Mouse (Mus musculus): ENCODE measurements around the gene Gm10663. TPM values are rescaled to one million over a fixed set of nuclear protein-coding genes. Genes with fewer than 3 reads are reported as not detected.
A peak's percentile ranks its signal among the peaks of the same experiment; 100 is the strongest.

Gm10663 gene
- total RNA-seq (2021): not detected
- long read RNA-seq, experiment 1: 0 reads
- long read RNA-seq, experiment 2: 0 reads

DNA sequence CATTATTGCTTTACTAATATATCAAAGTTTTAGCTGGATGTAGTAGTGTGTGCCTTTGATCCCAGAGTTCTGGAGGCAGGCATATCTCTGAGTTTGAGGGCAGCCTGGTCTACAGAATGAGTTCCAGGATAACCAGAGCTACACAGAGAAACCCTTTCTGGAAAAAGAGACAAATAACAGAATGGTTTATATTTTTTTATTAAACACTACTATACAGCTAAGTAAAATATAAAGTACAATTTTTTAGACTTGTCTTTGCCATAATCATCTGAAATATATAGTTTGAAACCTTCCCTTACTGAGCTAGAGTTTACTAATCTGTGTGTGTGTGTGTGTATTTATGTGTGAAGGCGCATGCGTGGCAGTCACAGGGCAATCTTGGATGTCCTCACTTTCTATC lies at the start of gene Gm10663:
Gene Gm10663, plus strand, starts transcription at position 301 of the 400 bp plus-strand sequence.
- DNase-seq (ENCODE audit: low spot score in 2 of 2): no peak
- intact Hi-C loops (cut with DNase I): no loop called here

DNA sequence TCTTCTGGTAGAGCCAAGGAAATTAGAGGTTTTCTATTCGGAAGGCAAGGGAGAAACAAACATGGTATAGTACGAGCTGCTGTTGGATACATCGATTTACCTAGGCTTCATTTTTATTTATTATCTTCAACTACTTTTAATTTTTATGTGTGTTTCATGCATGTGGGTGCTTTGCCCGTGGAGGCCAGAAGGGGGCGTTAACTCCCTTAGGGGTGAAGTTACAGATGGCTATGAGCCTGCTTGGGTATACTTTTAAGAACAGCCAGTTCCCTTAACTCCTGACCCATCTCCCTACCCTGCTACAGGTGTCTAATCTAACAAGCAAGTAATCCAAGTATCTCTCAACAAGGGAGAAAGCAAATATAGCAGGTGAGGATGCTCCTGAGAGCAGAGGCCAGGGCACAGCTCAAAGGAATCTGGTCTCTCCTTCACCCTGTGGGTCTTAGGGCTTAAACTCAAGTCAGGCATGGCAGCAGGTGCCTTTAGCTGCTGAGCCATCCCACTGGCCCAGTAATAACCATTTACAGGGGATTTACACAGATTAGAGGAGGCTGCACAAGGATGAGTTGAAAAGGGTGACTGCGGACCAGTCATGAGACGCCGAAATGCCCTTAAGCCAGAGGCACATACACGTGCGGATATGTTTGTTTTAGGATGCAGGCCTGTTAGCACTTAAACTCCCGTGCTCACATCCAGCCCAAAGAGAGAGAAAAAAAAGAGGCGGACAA lies 45.7 kb upstream of the Gm10663 start:
- intact Hi-C loops (cut with DNase I): no loop called here
- no peak for DNase-seq (ENCODE audit: low spot score in 2 of 2)

DNA sequence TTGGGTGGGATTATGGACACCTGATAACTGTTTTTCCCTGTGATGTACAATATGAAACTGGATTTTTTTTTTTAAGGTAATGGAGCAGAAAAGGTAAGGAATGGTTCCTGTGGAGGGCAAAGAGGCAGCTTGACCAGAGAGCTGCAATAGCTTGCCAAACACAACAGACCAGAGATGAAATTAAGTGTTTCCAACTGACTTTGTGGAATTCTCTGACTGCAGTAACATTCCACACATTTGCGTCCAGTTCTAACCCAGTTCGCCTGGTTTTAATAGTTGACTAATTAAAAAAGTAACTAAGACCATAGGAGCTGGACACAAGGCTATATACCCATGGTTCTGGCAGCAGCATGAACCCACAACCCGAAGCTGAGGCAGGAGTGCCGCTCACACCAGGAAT lies 45.1 kb upstream of the Gm10663 start:
- no peak for DNase-seq (ENCODE audit: low spot score in 2 of 2)
- intact Hi-C loops (cut with DNase I): no loop called here

DNA sequence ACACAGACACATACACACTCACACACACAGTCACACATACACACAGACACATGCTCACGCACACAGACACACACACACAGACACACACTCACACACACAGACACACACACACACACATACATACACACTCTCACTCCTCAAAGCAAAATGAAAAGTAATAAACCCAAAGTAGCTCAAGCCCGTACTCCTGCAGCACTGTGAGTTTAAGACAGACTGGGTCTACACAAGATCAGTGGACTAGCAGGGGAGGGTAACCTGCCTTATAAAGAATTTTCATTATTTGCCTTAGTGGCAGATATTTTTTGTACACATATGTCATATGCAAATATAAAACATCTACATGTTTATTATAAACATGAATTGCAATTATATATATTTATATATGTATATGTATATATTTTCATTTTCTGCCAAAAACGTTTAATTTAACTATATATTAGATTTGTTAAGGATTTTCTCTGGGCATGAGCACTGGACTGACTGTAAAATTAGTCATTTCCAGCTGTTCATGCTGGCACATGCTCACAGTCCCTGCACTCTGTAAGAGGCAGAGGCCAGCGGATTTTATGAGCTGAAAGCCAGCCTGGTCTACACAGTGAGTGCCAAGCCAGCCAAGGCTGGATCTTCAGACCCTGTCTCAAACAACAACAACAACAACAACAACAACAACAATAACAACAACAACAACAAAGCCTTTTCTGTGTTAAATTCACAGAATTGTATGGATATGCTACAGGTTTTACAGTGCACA lies 43.9 kb upstream of the Gm10663 start:
- intact Hi-C loops (cut with DNase I): no loop called here
- DNase-seq (ENCODE audit: low spot score in 2 of 2): no peak

DNA sequence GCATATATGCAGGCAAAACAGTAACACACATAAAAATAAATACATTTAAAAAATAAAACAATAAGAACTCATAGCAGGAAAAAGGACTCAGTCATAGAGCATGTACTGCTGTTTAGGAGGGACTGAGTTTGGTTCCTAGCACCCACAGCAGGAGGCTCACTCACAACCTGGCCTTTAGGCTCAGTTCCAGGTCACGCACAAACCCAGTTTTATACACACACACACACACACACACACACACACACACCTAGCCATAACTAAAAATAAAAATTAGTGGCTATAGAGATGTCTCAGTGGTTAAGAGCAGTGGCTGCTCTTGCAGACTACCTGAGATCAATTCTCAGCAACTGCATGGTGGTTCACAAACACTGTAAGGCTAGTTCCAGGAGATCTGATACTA lies 42.7 kb upstream of the Gm10663 start:
- intact Hi-C loops (cut with DNase I): no loop called here
- DNase-seq (ENCODE audit: low spot score in 2 of 2): no peak

DNA sequence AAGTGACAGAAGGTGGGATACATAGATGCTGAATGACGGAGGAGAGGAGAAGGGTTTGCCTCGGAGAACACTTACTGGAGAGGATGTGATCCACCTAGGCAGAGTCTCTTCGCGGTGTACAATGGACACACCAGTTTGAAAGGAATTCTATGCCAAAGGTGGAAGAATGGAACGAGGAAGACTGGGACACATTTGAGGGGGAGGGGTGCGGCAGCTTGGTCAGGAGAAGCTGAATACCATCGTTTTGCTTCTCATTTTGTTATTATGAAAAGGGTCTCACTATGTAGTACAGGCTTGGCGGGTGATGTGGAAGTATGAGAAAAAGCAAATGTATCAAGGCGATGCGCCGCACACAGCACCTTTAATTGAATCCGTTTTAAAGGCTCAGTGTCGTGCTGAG lies 41.8 kb upstream of the Gm10663 start:
- intact Hi-C loops (cut with DNase I): no loop called here
- DNase-seq (ENCODE audit: low spot score in 2 of 2): no peak

DNA sequence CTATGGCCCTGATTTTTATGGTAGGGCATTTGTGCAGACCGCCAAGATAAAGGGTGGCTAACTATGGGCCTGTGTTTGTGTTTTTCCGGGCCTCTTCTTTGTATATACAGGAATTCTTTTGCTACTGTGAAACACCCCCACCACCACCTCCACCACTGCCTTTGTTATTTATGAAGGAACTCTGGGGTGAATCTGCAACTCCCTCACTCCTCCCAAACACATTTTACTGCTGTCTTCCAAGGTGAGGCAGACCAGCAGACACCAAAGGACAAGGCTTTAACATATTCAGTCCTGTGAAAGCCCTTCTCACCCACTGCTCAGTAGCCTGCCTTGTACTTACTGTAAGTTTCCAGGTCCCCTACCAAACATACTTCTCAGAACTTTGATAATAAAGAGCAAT lies 40.7 kb upstream of the Gm10663 start:
- intact Hi-C loops (cut with DNase I): no loop called here
- DNase-seq (ENCODE audit: low spot score in 2 of 2): no peak

DNA sequence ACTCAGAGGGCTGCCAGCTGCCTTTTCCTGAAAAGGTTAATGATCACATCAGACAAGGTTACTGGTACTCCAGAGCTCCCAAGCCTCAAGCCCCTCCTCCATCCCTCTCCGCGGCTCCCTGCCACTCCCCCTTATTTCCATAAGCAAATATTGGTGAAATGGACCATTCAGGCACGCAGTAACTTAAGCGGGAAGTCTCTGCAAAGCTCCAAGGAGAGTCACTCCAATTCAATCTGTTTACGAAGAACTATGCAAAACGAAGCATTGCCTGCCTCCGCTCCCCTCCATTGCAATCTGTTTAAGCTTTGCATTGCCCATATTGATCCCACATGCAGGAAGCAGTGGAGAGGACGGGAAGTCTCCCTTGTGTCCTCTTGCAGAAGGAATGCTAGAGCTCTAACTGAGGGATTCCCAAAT lies 37.7 kb upstream of the Gm10663 start, which contains the start of gene Apela:
Gene Apela, minus strand, starts transcription at position 220 of the 417 bp plus-strand sequence.
- peak in 1 of 2 experiments; percentile 2 for DNase-seq (ENCODE audit: low spot score in 2 of 2)

DNA sequence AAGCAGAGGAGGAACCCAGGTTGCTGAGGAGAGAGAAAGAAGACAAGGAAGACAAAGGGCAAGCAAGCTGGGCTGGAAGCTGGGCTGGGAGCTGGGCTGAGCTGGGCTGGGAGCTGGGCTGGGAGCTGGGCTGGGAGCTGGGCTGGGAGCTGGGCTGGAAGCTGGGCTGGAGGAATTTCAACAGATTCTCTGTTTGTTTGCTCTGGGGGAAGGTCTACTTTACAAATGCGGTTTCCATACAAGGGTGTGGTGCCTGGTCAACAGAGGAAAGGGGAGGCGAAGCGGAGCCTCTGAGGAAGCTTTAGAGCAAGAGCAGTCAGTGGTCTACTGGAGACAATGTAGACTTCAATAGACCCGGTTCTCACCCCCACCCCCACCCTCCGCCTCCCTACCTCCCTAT lies 28.3 kb upstream of the Gm10663 start:
- no peak for DNase-seq (ENCODE audit: low spot score in 2 of 2)
- intact Hi-C loops (cut with DNase I): no loop called here

More for the DNA sequence above, 37.7 kb upstream of the Gm10663 start, which contains the start of gene Apela:
- intact Hi-C loops (cut with DNase I): no loop called here

DNA sequence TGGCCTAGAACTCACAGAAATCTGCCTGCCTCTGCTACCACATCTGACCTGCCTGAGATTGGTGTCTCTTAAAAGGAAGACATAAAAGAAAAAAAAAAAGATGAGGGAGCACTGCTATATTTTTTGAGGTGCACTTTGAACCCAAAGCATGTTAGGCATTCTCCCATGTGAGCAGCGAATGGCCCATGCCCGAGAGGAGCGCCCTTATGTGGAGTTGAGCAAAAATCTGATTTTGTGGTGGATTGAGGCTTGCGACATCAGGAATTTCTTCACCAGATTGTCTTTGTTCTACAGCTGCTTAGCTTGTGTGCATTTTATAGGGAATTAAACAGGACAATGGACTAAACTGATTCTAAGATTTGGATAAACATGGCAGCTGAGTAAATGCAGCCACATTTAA lies 27.6 kb upstream of the Gm10663 start:
- no peak for DNase-seq (ENCODE audit: low spot score in 2 of 2)
- intact Hi-C loops (cut with DNase I): no loop called here

DNA sequence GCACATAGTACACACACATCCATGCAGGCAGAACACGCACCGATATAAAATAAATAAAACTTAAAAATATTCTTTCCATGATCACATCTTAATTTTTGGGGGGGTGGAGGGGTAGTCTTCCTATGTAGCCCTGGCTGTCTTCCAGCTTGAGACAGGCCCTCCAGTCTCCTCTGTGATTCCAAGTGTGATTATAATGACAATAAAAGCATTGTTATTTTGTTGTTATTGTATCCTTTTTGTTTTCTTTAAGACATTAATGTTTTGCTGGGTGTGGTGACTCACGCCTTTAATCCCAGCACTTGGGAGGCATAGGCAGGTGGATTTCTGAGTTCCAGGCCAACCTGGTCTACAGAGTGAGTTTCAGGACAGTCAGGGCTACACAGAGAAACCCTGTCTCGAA lies 27.0 kb upstream of the Gm10663 start:
- intact Hi-C loops (cut with DNase I): no loop called here
- no peak for DNase-seq (ENCODE audit: low spot score in 2 of 2)

DNA sequence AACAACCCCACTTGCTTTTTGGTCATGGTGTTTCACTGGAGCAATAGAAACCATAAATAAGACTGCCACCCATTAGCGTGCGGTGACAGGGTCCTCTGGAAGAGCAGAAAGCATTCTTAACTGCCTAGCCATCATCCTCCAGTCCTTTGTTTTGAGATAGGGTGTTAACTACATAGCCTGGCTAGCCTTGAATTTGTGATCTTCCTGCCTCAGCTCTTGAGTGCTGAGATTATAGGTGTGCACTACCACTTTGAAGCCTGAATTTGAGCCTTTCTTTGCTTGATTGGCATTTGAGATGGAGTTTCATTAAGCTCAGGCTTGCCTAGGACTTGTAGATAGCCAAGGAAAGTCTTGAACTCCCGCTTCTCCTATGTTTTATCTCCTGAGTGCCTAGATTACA lies 21.3 kb upstream of the Gm10663 start:
- no peak for DNase-seq (ENCODE audit: low spot score in 2 of 2)
- intact Hi-C loops (cut with DNase I): no loop called here

DNA sequence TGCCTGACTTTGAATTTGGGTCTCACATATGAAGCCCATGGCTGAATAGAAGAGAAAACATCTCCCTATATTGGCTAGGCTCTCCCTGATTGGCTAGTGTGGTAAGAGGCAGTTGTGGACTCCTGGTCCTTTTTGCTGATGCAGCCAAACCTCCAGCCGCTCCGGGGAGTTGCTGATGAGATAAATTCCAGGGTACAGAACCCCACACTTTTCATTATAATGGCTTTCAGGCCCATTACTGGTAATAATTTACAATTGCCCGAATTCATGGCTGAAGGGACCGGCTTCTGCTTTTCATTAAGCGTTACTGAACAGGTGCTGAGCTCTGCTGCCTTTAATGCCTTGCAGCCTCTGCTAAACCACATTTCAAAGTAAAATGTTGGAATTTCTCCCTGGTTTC lies 20.9 kb upstream of the Gm10663 start:
- intact Hi-C loops (cut with DNase I): no loop called here
- DNase-seq (ENCODE audit: low spot score in 2 of 2): no peak

DNA sequence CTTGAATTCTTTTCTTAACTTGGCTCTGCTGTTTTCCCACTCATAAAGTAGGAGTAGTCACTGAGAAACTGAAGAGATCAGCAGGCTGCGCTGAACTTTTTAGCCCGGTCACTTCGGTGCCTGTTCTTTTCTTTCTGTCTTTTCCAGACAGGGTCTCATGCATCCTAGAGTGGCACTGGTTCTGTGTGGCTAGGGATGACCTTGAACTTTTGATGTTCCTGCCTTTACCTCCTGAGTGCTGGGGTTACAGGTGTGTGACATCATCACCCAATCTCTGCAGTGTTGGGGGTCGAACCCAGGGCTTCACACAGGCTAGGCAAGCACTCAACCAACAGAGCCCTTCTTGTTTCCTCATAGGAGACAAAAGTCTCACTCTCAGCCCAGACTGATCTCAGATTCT lies 18.1 kb upstream of the Gm10663 start:
- intact Hi-C loops (cut with DNase I): no loop called here

DNA sequence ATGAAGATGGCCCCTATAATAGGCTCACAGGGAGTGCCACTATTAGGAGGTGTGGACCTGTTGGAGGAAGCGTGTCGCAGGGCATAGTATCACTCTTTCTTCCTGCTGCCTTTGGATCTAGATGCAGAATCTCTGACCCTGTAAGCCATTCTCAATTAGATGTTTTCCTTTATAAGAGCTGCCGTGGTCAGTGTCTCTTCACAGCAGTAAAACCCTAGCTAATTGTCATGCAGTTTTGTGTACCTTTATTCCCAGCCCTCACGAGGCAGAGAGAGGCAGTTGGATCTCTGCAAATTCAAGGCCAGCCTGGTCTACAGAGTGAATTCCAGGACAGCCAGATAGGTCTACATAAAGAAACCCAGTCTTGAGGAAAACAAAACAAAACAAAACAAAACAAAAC lies 12.6 kb upstream of the Gm10663 start:
- intact Hi-C loops (cut with DNase I): no loop called here
- no peak for DNase-seq (ENCODE audit: low spot score in 2 of 2)

More for the DNA sequence above, 18.1 kb upstream of the Gm10663 start:
- no peak for DNase-seq (ENCODE audit: low spot score in 2 of 2)

DNA sequence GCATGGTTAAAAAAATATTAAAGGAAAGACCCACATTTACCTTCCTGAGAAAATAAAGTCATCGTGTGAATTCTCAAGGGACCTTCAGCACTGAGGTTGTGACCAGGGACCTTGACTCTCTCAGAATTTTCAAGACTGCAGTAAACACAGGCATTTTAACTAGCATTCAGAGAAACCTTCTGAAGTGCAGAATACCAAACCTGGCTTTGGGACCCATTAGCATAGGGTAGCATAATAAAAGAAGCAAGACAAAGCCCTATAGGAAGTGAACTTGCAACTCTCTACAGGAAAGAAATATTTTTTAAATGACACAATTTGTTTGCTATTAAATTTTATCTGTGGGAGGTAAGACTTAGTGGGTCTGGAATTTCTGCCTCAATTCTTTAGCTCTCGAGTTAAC lies 10.8 kb upstream of the Gm10663 start:
- intact Hi-C loops (cut with DNase I): no loop called here
- no peak for DNase-seq (ENCODE audit: low spot score in 2 of 2)

DNA sequence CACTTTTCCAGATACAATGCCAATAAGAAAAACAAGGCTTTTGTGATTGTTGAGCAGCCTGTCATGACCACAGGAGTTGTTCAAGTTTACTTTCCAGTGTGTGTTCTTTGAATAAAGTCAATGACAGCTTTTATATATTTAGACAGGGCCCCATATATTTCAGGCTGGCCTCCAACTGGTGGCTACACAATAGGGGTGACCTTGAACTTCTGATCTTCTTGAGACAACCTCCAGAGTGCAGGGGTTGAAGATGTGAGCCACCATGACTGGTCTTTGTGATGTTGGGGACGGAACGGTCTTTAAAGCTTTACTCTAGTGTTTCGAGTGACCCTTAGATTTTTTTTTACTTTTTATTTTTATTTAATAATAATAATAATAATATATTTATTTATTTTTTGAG lies 9.2 kb upstream of the Gm10663 start:
- intact Hi-C loops (cut with DNase I): no loop called here
- DNase-seq (ENCODE audit: low spot score in 2 of 2): no peak

DNA sequence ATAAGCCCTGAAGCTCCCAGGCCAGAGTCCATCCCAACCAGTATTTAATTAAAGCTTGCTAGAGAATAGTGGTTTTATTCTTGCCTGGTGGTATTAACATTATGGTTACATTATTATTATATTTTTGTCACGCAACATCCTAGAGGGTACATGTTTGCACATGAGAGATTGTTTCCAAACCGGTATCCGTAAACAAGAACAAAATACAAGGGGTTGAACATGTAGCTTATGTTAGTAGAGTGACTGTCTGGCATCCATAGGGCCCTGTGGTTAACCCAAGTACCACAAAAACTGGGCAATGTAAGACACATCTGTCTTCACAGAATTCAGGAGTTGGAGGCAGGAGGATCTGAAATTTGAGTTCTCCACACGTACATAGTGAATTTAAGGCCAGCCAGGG lies 7.8 kb upstream of the Gm10663 start:
- intact Hi-C loops (cut with DNase I): no loop called here
- no peak for DNase-seq (ENCODE audit: low spot score in 2 of 2)

DNA sequence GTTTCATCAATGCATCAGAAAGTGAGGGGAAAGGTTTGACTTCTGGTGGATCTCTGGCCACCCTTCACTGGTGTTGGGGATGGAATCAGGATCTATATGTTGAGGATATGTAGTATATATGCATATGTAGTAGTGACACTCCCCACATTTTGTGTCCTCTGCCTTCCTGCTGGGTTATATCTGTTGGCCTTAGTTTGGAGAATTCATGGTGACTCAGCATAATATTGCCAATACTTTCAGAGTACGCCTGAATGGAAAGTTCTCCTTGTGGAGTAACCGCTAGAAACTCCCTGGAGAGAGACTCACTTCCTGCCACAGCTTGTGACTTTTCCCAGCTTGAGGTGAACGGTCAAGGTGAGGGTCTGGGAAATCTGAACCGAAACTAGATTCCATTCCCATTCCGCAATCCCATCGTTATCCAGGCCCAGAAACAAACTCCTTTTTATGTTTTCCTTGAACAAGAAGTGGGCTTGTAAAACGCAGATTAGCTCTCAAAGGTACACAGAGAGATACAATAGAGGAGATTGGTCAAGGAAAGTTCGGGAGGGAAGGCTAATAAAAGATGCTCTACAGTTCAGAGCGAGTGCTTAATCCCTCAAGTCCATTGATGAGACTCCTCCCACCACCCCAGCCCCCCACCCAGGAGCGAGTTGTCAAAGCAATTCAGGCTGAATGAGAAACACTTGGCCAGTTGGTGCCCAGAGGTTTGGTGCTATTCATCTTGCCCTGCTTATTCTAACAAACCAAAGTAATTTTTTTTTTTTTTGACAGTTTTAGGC lies 7.0 kb upstream of the Gm10663 start:
- intact Hi-C loops (cut with DNase I): no loop called here
- DNase-seq (ENCODE audit: low spot score in 2 of 2): no peak

DNA sequence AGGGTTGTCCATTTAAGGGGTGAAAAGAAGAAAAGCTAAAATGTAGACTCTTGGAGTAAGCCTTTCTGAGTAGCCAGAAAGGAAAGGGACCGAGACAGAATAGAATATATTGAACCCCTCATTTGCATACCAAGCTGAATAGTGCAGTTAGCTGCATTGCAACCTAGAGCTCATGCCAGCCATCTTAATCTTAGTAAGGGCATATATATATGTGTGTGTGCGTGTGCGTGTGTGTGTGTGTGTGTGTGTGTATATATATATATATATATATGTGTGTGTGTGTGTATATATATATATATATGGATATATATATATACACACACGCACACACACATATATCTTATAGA lies 6.4 kb upstream of the Gm10663 start:
- intact Hi-C loops (cut with DNase I): no loop called here
- DNase-seq (ENCODE audit: low spot score in 2 of 2): no peak

All from left cerebral cortex, postnatal 14 days (tissue).